Mouse (Mus musculus) left cerebral cortex, postnatal 25 days (tissue): ENCODE data around the gene Igsf9. TPM values are rescaled to one million over a fixed set of nuclear protein-coding genes. Genes with fewer than 3 reads are reported as not detected.

Experiments used
- DNase-seq, 2 experiments: peaks; one replicate each; pipeline ENCODE4 v3.0.0; 2022; ENCODE audit warnings: low spot score in 2 of 2, mixed read lengths in 1 of 2
- intact Hi-C: fragments of 180-260 bp; cut with DNase I; formaldehyde crosslinking; loops from one replicate; pipeline ENCODE4 v1.15.1; 2025
- total RNA-seq, 2 experiments: library from RNA; stranded (reverse); gene quantifications; 2 replicates each; pipeline ENCODE4 v1.2.3; 2021

The Igsf9 gene
- total RNA-seq, 2 experiments from 2014 or later = 8.7 to 11.1 TPM

DNA sequence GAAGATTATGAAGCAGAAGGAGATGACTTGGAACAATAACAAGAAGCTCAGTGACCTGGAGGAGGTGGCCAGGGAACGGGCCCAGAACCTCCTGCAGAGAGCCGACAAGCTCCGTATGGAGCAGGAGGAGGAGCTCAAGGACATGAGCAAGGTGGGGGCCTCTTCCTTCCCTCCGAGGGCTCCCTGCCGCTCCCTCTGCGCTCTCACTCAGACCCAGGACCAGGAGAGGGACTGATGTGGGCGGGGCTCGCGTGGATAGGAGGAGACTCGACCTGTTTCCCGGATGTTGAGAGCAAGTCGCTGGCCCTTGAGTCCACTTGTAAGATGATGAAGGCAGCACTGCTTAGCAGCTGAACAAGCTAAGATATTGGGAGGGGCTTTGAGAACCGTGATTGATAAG, 51.0 kb downstream of the Igsf9 start:
- intact Hi-C loops = no loop called here
- no peak for DNase-seq

DNA sequence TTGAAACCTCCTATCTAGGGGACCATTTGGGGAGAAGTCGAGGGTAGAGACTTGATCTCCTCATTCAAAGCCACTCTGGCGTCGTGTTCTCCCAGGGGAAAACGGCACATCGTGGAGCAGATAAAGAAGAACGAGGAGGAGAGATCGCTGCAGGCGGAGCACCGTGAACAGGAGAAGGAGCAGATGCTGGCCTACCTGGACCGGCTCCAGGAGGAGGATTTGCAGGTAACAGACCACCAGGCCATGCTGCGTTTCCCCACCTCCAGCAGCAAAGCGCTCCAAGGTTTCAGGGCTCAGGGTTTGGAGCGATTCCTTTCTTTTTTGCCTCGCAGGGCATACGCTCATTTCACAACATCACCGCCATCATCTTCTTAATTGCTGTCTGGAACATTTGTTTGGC, 53.5 kb downstream of the Igsf9 start:
- intact Hi-C loops = no loop called here

DNA sequence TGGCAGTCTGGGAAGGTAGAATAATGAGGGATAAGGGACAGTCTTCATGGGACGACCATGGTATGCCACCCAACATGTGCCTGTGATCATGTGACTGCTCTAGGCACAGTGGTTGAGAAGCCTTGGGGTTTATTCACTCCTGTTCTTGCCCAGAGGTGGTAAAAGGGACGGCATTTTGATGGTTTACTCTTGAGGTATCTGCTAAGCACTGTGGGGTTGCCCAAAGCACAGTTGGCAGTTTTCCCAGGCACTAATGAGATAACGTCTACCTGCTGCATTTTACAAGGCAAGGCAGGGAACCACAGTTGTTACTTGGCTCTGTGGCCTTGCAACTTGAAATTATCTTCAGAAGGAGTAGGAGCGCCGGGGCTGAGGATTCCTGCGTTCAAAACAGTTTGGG, 58.2 kb downstream of the Igsf9 start:
- DNase-seq = no peak
- intact Hi-C loops = no loop called here

More for the DNA sequence above, 53.5 kb downstream of the Igsf9 start:
- no peak for DNase-seq

DNA sequence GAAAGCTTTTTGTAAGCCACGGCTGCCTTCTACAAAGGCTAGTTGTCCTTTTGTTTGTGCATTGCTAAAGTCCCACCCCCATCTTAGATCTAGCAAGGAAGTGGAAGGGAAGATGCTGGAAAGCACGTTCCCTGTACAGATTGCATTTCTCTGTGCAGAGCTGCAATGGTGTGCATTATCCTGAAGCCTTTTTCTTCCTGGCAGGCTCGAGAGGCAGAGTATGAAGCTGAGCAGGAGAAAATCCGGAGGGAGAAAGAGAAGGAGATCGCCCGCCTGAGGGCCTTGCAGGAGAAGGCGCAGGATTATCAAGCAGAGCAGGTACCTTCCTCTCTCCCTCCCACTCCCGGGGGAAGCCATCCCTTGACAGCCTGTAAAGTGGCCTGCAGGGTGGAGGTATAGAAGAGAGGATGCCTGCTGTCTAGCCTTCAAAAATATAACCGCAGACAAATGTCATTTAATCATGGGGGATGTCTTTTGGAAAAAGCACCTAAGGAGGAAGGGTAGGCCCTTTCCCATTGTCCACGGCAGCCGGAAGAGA, 58.8 kb downstream of the Igsf9 start:
- no peak for DNase-seq
- intact Hi-C loops = no loop called here

DNA sequence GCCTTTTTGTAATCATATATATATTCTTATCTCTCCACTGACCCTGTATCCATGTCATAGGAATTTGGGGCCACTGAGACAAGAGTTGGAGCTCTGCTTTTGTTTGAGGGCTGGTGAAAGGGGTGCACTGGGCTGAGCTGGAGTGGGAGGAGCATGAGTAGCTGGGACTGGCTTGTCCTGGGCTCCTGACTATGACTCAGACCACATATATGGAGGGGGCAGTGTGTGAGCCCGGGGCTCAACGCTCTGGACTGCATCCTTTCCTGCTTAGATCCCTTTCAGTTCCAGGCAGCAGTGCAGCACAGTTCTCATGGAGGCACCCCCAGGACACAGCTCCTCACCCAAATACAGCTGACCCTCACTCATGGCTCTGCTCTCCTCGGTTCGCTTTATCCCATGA, 64.5 kb downstream of the Igsf9 start:
- intact Hi-C loops = no loop called here
- no peak for DNase-seq

Other genes starting within 250 kb of the Igsf9 start
- gene Atp1a4, start 223.4 kb upstream of the Igsf9 start, total RNA-seq = not detected
- 100 to 1,000 TPM; 232 to 242 TPM for gene Igsf8, start 220.1 kb upstream of the Igsf9 start, total RNA-seq
- 100 to 1,000 TPM; 610 to 694 TPM for gene Atp1a2, start 183.7 kb upstream of the Igsf9 start, total RNA-seq
- gene Kcnj9, start 152.5 kb upstream of the Igsf9 start, total RNA-seq = 100 to 1,000 TPM; 126 to 139 TPM
- 10 to 100 TPM; 85.4 to 99.8 TPM for gene Kcnj10, start 140.6 kb upstream of the Igsf9 start, total RNA-seq
- 1 to 10 TPM; 8.9 to 9.2 TPM for gene Pigm, start 105.2 kb upstream of the Igsf9 start, total RNA-seq
- under 1 TPM; 0.41 to 0.46 TPM for gene Slamf9, start 6.4 kb upstream of the Igsf9 start, total RNA-seq
- 10 to 100 TPM in 1 of 2 experiments, 1 to 10 TPM in 1; 10.0 to 10.8 TPM for gene Tagln2, start 18.3 kb downstream of the Igsf9 start, total RNA-seq
- 1 to 10 TPM; 3.7 to 4.5 TPM for gene Cfap45, start 39.0 kb downstream of the Igsf9 start, total RNA-seq
- gene Vsig8, start 74.2 kb downstream of the Igsf9 start, total RNA-seq = under 1 TPM; 0.32 to 0.37 TPM
- gene Slamf8, start 108.8 kb downstream of the Igsf9 start, total RNA-seq = not detected
- not detected for gene Fcrl6, start 120.8 kb downstream of the Igsf9 start, total RNA-seq
- 1 to 10 TPM; 5.7 to 6.1 TPM for gene Dusp23, start 151.2 kb downstream of the Igsf9 start, total RNA-seq
- not detected for gene Crp, start 216.3 kb downstream of the Igsf9 start, total RNA-seq